8 mouse cellular contexts compared by ENCODE assay signal in genomic region chr14:57827284-57827683, GRCm38 (mm10). TPM values are rescaled to one million over a fixed set of nuclear protein-coding genes. Genes with fewer than 3 reads are reported as not detected.
DNase-seq lines count a peak whose midpoint lies in the region; ATAC-seq and TF ChIP-seq lines count a peak whose summit lies in the region.

No protein-coding gene starts in this region.

- no peaks in the 10 kb centered on the region for H3K9me3 ChIP-seq in intestine, embryonic 16.5 days (ENCODE audit: control insufficient read depth, low read length)
- H3K9me3 ChIP-seq in neural tube, embryonic 15.5 days (replicated peaks), result no peaks in the 10 kb centered on the region

- H3K4me3 ChIP-seq in layer of hippocampus, adult 2 months, result peak overlapping the region; percentile 67
- peak overlapping the region; percentile 47; the same call in 1 of the 2 replicates for H3K4me3 ChIP-seq in cortical plate, adult 2 months (ENCODE audit: insufficient read depth, low read length)
- H3K4me3 ChIP-seq in intestine, embryonic 16.5 days (ENCODE audit: low read length), result peak overlapping the region; percentile 98
- peak overlapping the region; percentile 84 for H3K4me3 ChIP-seq in neural tube, embryonic 15.5 days (replicated peaks)

- H3K4me1 ChIP-seq in cortical plate, adult 2 months (ENCODE audit: control insufficient read depth, insufficient read depth, low read length), result peaks cover 3% of the 10 kb centered on the region; the same call in 1 of the 2 replicates
- H3K4me1 ChIP-seq in intestine, embryonic 16.5 days (ENCODE audit: control insufficient read depth, insufficient read depth, low read length), result peaks cover 11% of the 10 kb centered on the region; the same call in 1 of the 2 replicates
- H3K4me1 ChIP-seq in neural tube, embryonic 15.5 days, result peaks cover 20% of the 10 kb centered on the region

- TF ChIP-seq CTCF in layer of hippocampus, adult 2 months (conservative IDR thresholded peaks at IDR 0.05), result no peak; the same call in 1 of the 2 replicates
- no peak for TF ChIP-seq CTCF in cortical plate, adult 2 months (IDR thresholded peaks at IDR 0.05; ENCODE audit: extremely low read depth, insufficient read depth, low read length)

- 59% methylated on average over 1 of the region's 1 CpGs for WGBS in intestine, embryonic 16.5 days
- WGBS in neural tube, embryonic 15.5 days, result 77% methylated on average over 1 of the region's 1 CpGs

- H3K36me3 ChIP-seq in intestine, embryonic 16.5 days (ENCODE audit: control insufficient read depth, insufficient read depth, low read length), result no peaks in the 10 kb centered on the region
- H3K36me3 ChIP-seq in neural tube, embryonic 15.5 days, result peaks cover 3% of the 10 kb centered on the region; the same call in 1 of the 2 replicates

- H3K9ac ChIP-seq in intestine, embryonic 16.5 days (ENCODE audit: low read depth, low read length), result peak overlapping the region; percentile 94
- H3K9ac ChIP-seq in neural tube, embryonic 15.5 days (replicated peaks), result peak overlapping the region; percentile 93

- peak overlapping the region; percentile 98 for H3K27ac ChIP-seq in layer of hippocampus, adult 2 months
- H3K27ac ChIP-seq in cortical plate, adult 2 months (ENCODE audit: insufficient read depth, low read length), result no peak overlapping the region
- H3K27ac ChIP-seq in intestine, embryonic 16.5 days (ENCODE audit: low read length), result no peak overlapping the region
- H3K27ac ChIP-seq in neural tube, embryonic 15.5 days (replicated peaks), result 0 out of 2 replicates have a peak overlapping the region, but pooled peaks have one; percentile 93

- peak overlapping the region; percentile 69 for H3K4me2 ChIP-seq in intestine, embryonic 16.5 days (ENCODE audit: low read depth, low read length)
- peak overlapping the region; percentile 91 for H3K4me2 ChIP-seq in neural tube, embryonic 15.5 days

- no peak for TF ChIP-seq POLR2A in cortical plate, adult 2 months (IDR thresholded peaks at IDR 0.05; ENCODE audit: extremely low read depth, insufficient read depth, low read length)

- H3K27me3 ChIP-seq in intestine, embryonic 16.5 days (replicated peaks; ENCODE audit: control insufficient read depth, insufficient read depth, low read length), result no peaks in the 10 kb centered on the region
- no peaks in the 10 kb centered on the region for H3K27me3 ChIP-seq in neural tube, embryonic 15.5 days (replicated peaks)

- no peak for ATAC-seq in intestine, embryonic 16.5 days
- no peak for ATAC-seq in neural tube, embryonic 15.5 days (ENCODE audit: low FRiP score)

- DNase-seq in layer of hippocampus, adult 2 months (ENCODE audit: low spot score in 2 of 2), result no peak
- DNase-seq in layer of hippocampus, adult 11-12 months (ENCODE audit: low spot score), result no peak
- no peak for DNase-seq in frontal cortex, postnatal 36 days (ENCODE audit: low spot score in 2 of 2)
- no peak for DNase-seq in adrenal gland, adult 2 months
- DNase-seq in cerebellum, postnatal 14 days, result no peak

RNA-seq across cellular contexts. Expression of gene Mrpl57, which starts 1.2 kb away (rescaled TPM):
- 10 to 100 TPM; 67.4 to 75.9 TPM for total RNA-seq in layer of hippocampus, adult 2 months (2021)
- 61.4 and 65.6 TPM in 2 replicates for polyA plus RNA-seq in cortical plate, adult 2 months (2012; rRNA removed)
- 223 and 225 TPM in 2 replicates for polyA plus RNA-seq in intestine, embryonic 16.5 days (2015; fragmentation: Nextera tagmentation; extraction: Ambion mirVana)
- 159 and 162 TPM in 2 replicates for polyA plus RNA-seq in neural tube, embryonic 15.5 days (2015; fragmentation: Nextera tagmentation; extraction: Ambion mirVana)
- 100 to 1,000 TPM; 118 to 127 TPM for total RNA-seq in adrenal gland, adult 2 months (2021)
- 58.8 and 68.4 TPM in 2 replicates for polyA plus RNA-seq in adrenal gland, adult 2 months (2012; rRNA removed)

RNA-seq across cellular contexts. Expression of gene Ska3, which starts 1.3 kb away (rescaled TPM):
- total RNA-seq in layer of hippocampus, adult 2 months (2021), result 1 to 10 TPM in 1 of 2 experiments, under 1 TPM in 1; 0.97 to 1.3 TPM
- polyA plus RNA-seq in cortical plate, adult 2 months (2012; rRNA removed), result 0.62 and 0.67 TPM in 2 replicates
- 23.9 and 28.0 TPM in 2 replicates for polyA plus RNA-seq in intestine, embryonic 16.5 days (2015; fragmentation: Nextera tagmentation; extraction: Ambion mirVana)
- 5.5 and 12.3 TPM in 2 replicates for polyA plus RNA-seq in neural tube, embryonic 15.5 days (2015; fragmentation: Nextera tagmentation; extraction: Ambion mirVana)
- total RNA-seq in adrenal gland, adult 2 months (2021), result under 1 TPM; 0.28 to 0.72 TPM
- 0.06 and 0.39 TPM in 2 replicates for polyA plus RNA-seq in adrenal gland, adult 2 months (2012; rRNA removed)

RNA-seq across cellular contexts. Expression of gene Sap18, which starts 29.3 kb away (rescaled TPM):
- total RNA-seq in layer of hippocampus, adult 2 months (2021), result 10 to 100 TPM; 47.7 to 67.6 TPM
- polyA plus RNA-seq in cortical plate, adult 2 months (2012; rRNA removed), result 25.6 and 37.8 TPM in 2 replicates
- polyA plus RNA-seq in intestine, embryonic 16.5 days (2015; fragmentation: Nextera tagmentation; extraction: Ambion mirVana), result 17.0 and 18.8 TPM in 2 replicates
- polyA plus RNA-seq in neural tube, embryonic 15.5 days (2015; fragmentation: Nextera tagmentation; extraction: Ambion mirVana), result 26.5 and 28.7 TPM in 2 replicates
- total RNA-seq in adrenal gland, adult 2 months (2021), result 10 to 100 TPM; 63.5 to 98.8 TPM
- 24.4 and 32.8 TPM in 2 replicates for polyA plus RNA-seq in adrenal gland, adult 2 months (2012; rRNA removed)

Comparison
In these comparisons a context has a peak if more than half of its experiments do, and no peak if none do; other contexts are left out.
1. H3K27ac ChIP-seq: peak in layer of hippocampus, adult 2 months (single experiment) and neural tube, embryonic 15.5 days (single experiment); none in cortical plate, adult 2 months (single experiment) and intestine, embryonic 16.5 days (single experiment).
2. H3K4me3 ChIP-seq: peak in every context shown above with its lines; median percentile 98 in intestine, embryonic 16.5 days; 84 in neural tube, embryonic 15.5 days; 67 in layer of hippocampus, adult 2 months; 47 in cortical plate, adult 2 months.